Mouse (Mus musculus) forebrain, postnatal 0 days (tissue): ENCODE data around the gene Itgb3. TPM values are rescaled to one million over a fixed set of nuclear protein-coding genes. Genes with fewer than 3 reads are reported as not detected.

Experiments used
- ATAC-seq: fragments of 200-750 bp; cut with Nextera tagmentation; 2 replicates; pipeline ENCODE4 v1.8.0; 2017; ENCODE audit warnings: mild to moderate bottlenecking, moderate library complexity
- DNase-seq: peaks from one replicate; pipeline ENCODE4 v3.0.0-alpha.2; 2015
- H3K27ac ChIP-seq: fragments of 300-500 bp; sonication (generic); 2 replicates; pipeline ENCODE4 v1.5.1; 2014; ENCODE audit warnings: low read depth, mild to moderate bottlenecking, antibody characterized with exemption, low read length, moderate library complexity, mixed read lengths
- H3K27me3 ChIP-seq: fragments of 300-500 bp; sonication (generic); 2 replicates; pipeline ENCODE4 v1.6.1; 2014; ENCODE audit warnings: mild to moderate bottlenecking, low read length, mixed read lengths; ENCODE audit not compliant: insufficient read depth
- H3K36me3 ChIP-seq: fragments of 300-500 bp; sonication (generic); 2 replicates; pipeline ENCODE4 v1.6.1; 2014; ENCODE audit warnings: mild to moderate bottlenecking, moderate library complexity; ENCODE audit not compliant: insufficient read depth
- H3K4me1 ChIP-seq: fragments of 300-500 bp; sonication (generic); 2 replicates; pipeline ENCODE4 v1.6.1; 2014; ENCODE audit warnings: antibody characterized with exemption; ENCODE audit not compliant: insufficient read depth
- H3K4me2 ChIP-seq: fragments of 300-500 bp; sonication (generic); 2 replicates; pipeline ENCODE4 v1.6.1; 2014; ENCODE audit warnings: low read depth, mild to moderate bottlenecking, moderate library complexity
- H3K4me3 ChIP-seq: fragments of 300-500 bp; sonication (generic); 2 replicates; pipeline ENCODE4 v1.5.1; 2014; ENCODE audit warnings: low read depth, low read length, mixed read lengths
- H3K9ac ChIP-seq: fragments of 300-500 bp; sonication (generic); 2 replicates; pipeline ENCODE4 v1.6.1; 2014; ENCODE audit warnings: mild to moderate bottlenecking
- H3K9me3 ChIP-seq: fragments of 300-500 bp; sonication (generic); 2 replicates; pipeline ENCODE4 v1.6.1; 2016; ENCODE audit warnings: low read length
- CTCF ChIP-seq: sonication (generic); IDR thresholded peaks from 2 replicates; pipeline ENCODE4 v1.5.1; 2016; ENCODE audit warnings: antibody characterized with exemption, control low read depth, low read depth
- WGBS: fragments of 180-500 bp; shearing (Covaris S2); extraction: QIAGEN DNeasy Blood & Tissue Kit; methylation state at CpG from one replicate; pipeline ENCODE4 v1.1.7; 2014; 5-methylcytosine and 5-hydroxymethylcytosine counted together
- polyA plus RNA-seq: library from polyadenylated mRNA; unstranded; fragments of >200 nt; fragmentation: Nextera tagmentation; extraction: Ambion mirVana; gene quantifications from 2 replicates; pipeline ENCODE4 v1.2.1, GENCODE M21; 2015
- total RNA-seq: library from RNA; depleted of rRNA; stranded (reverse); fragments of >200 nt; gene quantifications from 2 replicates; pipeline ENCODE4 v1.2.3, GENCODE M21; 2014

Itgb3 gene
- total and polyA plus RNA-seq, 2 experiments from 2014 or later, result 0.71 to 1.2 TPM

DNA sequence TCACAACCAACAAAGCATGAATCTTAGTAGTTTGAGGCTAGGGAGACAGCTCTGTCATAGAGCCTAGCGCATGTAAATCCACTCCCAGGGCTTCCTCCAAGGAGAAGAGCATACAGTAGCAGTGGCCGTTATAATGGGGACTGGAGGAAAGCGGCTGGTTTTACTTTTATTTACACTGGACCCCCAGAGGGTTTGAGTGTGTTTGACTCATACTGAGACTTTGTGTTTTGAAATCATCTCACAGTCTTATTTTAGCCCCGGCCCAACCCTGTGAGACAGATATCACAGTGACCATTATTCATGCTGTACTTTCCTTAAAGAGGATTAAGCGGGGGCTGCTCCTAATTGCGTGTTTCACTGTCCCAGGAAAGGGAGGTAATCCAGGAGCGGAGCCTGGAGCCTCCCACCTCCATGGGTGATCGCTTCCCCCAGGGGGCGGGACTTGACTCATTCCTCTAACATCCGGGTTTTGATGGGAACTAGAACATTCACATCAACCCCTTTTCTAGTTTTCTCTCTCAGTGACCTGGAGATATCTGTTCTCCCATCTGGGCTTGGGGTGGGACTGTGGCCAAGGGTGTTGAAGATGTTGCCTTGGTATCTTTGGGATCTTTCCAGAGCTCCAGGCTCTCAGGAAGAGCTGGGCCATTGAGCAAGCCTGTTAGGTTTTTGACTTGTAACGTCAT, 20.0 kb downstream of the Itgb3 start:
- Histone ChIP-seq H3K4me1 (no peaks in the 10 kb centered on the region), H3K4me2 (no peak overlapping the region), H3K9me3 (no peaks in the 10 kb centered on the region), H3K4me3 (no peak overlapping the region), H3K27me3 (no peaks in the 10 kb centered on the region), H3K36me3 (no peaks in the 10 kb centered on the region), H3K9ac (no peak overlapping the region), H3K27ac (no peak overlapping the region)
- DNase-seq, result no peak
- no peak for ATAC-seq
- 39% methylated on average over 11 of the region's 11 CpGs for WGBS
- no peak for TF ChIP-seq CTCF

DNA sequence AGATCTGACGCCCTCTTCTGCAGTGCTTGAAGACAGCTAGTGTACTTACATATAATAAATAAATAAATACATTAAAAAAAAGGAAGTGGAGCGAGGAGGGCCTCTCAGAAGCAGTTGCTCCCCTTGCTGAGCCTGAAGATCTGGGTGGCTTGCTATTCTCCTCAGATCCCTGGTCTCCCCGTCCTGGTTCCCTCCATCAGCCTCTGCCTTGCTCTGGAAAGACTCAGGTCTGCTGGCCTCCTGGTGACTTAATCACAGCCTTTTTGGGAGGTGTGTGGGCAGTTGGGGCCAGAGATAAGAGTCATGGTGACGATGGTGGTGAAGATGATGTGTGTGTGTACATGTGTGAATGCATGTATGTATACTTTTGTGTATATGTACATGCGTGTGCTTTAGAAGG, 20.8 kb downstream of the Itgb3 start:
- TF ChIP-seq CTCF, result no peak
- no peak for DNase-seq
- 94% methylated on average over 5 of the region's 5 CpGs for WGBS

DNA sequence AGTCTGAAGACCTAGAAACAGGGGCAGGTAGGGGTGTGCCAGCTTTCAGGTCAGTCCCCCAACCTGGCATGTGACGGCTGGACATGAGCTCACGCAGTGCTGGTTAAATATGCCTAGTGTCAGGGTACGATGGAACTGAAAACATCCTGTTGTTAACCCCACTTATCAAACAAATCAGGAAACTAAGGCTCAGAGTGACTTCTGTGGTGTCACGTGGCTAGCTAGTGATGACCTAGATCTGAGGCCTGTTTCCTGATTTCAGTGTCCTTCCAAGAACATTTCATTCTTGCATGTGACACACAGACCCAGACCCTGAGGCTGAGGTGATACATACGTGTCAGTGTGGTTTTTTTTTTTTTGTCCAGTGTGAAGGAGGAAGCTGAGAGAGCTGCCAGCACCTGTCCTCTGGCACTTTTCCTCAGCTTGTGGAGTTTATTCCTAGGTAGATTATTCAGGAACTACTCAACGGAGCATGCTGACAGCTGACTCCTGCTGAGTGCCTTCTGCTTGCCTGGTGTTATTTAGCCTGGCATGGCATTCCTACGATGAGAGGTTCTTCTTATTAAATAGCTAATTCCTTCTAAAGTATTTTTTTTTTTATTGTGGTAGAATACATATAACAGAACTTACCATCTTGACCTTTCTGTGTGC, 22.5 kb downstream of the Itgb3 start:
- TF ChIP-seq CTCF, result no peak
- H3K27ac ChIP-seq, result no peak overlapping the region
- no peaks in the 10 kb centered on the region for H3K4me1 ChIP-seq
- H3K9me3 ChIP-seq, result no peaks in the 10 kb centered on the region
- H3K4me3 ChIP-seq, result no peak overlapping the region
- DNase-seq, result no peak
- H3K9ac ChIP-seq, result no peak overlapping the region
- WGBS, result 77% methylated on average over 7 of the region's 7 CpGs
- no peak overlapping the region for H3K4me2 ChIP-seq
- no peaks in the 10 kb centered on the region for H3K27me3 ChIP-seq
- H3K36me3 ChIP-seq, result no peaks in the 10 kb centered on the region
- no peak for ATAC-seq

More for the DNA sequence above, 20.8 kb downstream of the Itgb3 start:
- H3K4me1 ChIP-seq, result no peaks in the 10 kb centered on the region
- no peaks in the 10 kb centered on the region for H3K9me3 ChIP-seq
- no peak overlapping the region for H3K27ac ChIP-seq
- ATAC-seq, result no peak
- H3K9ac ChIP-seq, result no peak overlapping the region
- H3K4me3 ChIP-seq, result no peak overlapping the region
- no peaks in the 10 kb centered on the region for H3K27me3 ChIP-seq
- no peak overlapping the region for H3K4me2 ChIP-seq
- no peaks in the 10 kb centered on the region for H3K36me3 ChIP-seq

DNA sequence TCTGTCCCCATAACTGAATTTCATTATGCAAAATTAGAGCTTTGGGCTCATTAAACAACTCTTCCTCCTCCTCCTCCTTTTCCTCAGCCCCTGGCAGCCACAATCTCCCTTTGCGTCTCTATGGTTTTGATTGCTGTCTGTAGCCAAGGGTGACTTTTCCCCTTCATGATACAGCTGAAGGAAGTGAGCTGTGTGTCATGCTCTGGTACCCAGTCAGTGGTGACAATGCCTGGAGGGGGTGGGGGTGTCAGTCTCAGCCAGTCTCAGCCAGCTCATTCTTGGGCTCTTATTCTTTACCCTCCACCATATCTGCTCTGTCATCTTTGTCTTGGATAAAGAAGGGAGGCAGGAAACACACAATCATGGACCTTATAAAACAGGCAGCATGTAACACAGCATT, 23.5 kb downstream of the Itgb3 start:
- Histone ChIP-seq H3K27ac (no peak overlapping the region), H3K4me1 (no peaks in the 10 kb centered on the region), H3K4me3 (no peak overlapping the region), H3K27me3 (no peaks in the 10 kb centered on the region), H3K9ac (no peak overlapping the region), H3K4me2 (no peak overlapping the region), H3K9me3 (no peaks in the 10 kb centered on the region), H3K36me3 (no peaks in the 10 kb centered on the region)
- 78% methylated on average over 1 of the region's 1 CpGs for WGBS
- TF ChIP-seq CTCF, result no peak
- DNase-seq, result no peak
- no peak for ATAC-seq

DNA sequence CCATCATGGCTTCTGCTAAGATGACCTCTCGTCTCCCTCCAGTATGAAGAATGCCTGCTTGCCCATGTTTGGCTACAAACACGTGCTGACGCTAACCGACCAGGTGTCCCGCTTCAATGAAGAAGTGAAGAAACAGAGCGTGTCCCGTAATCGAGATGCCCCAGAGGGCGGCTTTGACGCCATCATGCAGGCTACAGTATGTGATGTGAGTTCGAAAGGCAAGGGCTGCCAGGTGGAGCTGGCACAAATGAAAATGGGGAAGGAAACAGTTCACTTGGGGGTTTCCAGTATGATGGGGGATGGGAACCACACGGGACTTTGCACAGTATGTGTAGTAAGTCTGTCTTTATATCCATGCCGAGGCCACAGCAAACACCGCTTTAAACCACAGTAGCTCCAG, 29.2 kb downstream of the Itgb3 start:
- no peaks in the 10 kb centered on the region for H3K36me3 ChIP-seq
- ATAC-seq (no peak), DNase-seq (no peak)
- H3K4me3 ChIP-seq, result no peak overlapping the region
- no peak overlapping the region for H3K9ac ChIP-seq
- no peak overlapping the region for H3K27ac ChIP-seq
- H3K27me3 ChIP-seq, result no peaks in the 10 kb centered on the region
- H3K4me1 ChIP-seq, result no peaks in the 10 kb centered on the region
- TF ChIP-seq CTCF, result no peak
- 95% methylated on average over 14 of the region's 14 CpGs for WGBS
- no peaks in the 10 kb centered on the region for H3K9me3 ChIP-seq
- no peak overlapping the region for H3K4me2 ChIP-seq

DNA sequence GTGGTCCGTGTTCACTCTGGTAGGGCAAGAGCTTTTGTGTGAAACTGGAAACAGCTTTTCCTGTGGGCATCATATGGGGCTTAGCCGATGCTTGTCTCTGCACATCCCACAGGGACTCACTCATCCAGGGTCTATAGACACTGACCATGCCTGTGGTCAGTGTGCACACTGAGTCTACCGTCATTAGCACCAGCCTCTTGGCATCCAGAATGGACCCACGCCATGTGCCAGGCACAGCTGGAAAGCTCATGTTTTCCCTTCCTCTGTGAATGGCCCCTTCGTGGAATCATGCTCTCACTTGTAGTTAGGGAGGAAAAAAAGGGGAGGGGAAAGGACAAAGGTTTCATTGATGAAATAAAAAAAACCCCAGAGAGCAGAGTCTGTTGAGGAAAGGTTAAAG, 30.2 kb downstream of the Itgb3 start:
- no peak for DNase-seq
- 55% methylated on average over 5 of the region's 5 CpGs for WGBS

DNA sequence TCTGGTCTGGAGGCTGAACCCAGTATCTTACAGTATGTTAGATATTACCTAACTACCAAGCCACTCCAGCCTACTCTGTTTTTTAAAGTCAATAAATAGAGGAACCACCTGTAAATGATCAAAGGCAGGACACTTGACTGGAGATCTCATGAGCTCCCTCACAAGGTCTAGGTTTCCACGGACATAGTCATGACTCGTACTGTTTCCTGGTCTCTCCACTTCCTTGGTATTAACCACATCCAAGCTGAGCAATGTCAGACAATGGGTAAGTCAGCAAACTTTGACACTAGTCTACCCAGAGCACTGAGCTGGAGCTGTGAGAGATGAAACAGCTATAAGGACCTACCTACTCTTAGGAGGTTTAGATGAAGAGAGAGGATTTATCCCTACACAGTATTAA, 31.1 kb downstream of the Itgb3 start:
- 93% methylated on average over 2 of the region's 2 CpGs for WGBS
- no peak for ATAC-seq

More for the DNA sequence above, 30.2 kb downstream of the Itgb3 start:
- H3K36me3 ChIP-seq, result no peaks in the 10 kb centered on the region
- no peak for ATAC-seq
- no peak overlapping the region for H3K27ac ChIP-seq
- no peak overlapping the region for H3K4me3 ChIP-seq
- no peaks in the 10 kb centered on the region for H3K27me3 ChIP-seq
- no peak overlapping the region for H3K4me2 ChIP-seq
- H3K4me1 ChIP-seq, result no peaks in the 10 kb centered on the region
- H3K9me3 ChIP-seq, result no peaks in the 10 kb centered on the region
- TF ChIP-seq CTCF, result no peak
- H3K9ac ChIP-seq, result no peak overlapping the region

More for the DNA sequence above, 31.1 kb downstream of the Itgb3 start:
- Histone ChIP-seq H3K9ac (no peak overlapping the region), H3K4me1 (no peaks in the 10 kb centered on the region), H3K4me2 (no peak overlapping the region), H3K9me3 (no peaks in the 10 kb centered on the region), H3K36me3 (no peaks in the 10 kb centered on the region), H3K27ac (no peak overlapping the region), H3K27me3 (no peaks in the 10 kb centered on the region), H3K4me3 (no peak overlapping the region)
- DNase-seq, result no peak
- no peak for TF ChIP-seq CTCF
